Mouse (Mus musculus) liver, embryonic 12.5 days (tissue): ENCODE measurements around the gene Stx1a. TPM values are rescaled to one million over a fixed set of nuclear protein-coding genes. Genes with fewer than 3 reads are reported as not detected.

Experiments
- ATAC-seq: fragments of 200-750 bp; cut with Nextera tagmentation; 2 replicates; pipeline ENCODE4 v1.8.0; 2017; ENCODE audit warnings: moderate number of reproducible peaks, mild to moderate bottlenecking, moderate library complexity
- H3K27ac ChIP-seq: fragments of 300-500 bp; sonication (generic); 2 replicates; pipeline ENCODE4 v1.5.1; 2016; ENCODE audit warnings: mild to moderate bottlenecking
- H3K27me3 ChIP-seq: fragments of 300-500 bp; sonication (generic); replicated peaks from 2 replicates; pipeline ENCODE4 v1.6.1; 2016; ENCODE audit warnings: mild to moderate bottlenecking, moderate library complexity
- H3K36me3 ChIP-seq: fragments of 300-500 bp; sonication (generic); 2 replicates; pipeline ENCODE4 v1.6.1; 2016; ENCODE audit warnings: mild to moderate bottlenecking, moderate library complexity
- H3K4me1 ChIP-seq: fragments of 300-500 bp; sonication (generic); 2 replicates; pipeline ENCODE4 v1.6.1; 2016
- H3K4me2 ChIP-seq: fragments of 300-500 bp; sonication (generic); 2 replicates; pipeline ENCODE4 v1.6.1; 2016; ENCODE audit warnings: mild to moderate bottlenecking, moderate library complexity
- H3K4me3 ChIP-seq: fragments of 300-500 bp; sonication (generic); 2 replicates; pipeline ENCODE4 v1.5.1; 2016; ENCODE audit warnings: mild to moderate bottlenecking, moderate library complexity
- H3K9ac ChIP-seq: fragments of 300-500 bp; sonication (generic); 2 replicates; pipeline ENCODE4 v1.6.1; 2016; ENCODE audit warnings: mild to moderate bottlenecking, moderate library complexity
- H3K9me3 ChIP-seq: fragments of 300-500 bp; sonication (generic); replicated peaks from 2 replicates; pipeline ENCODE4 v1.6.1; 2016; ENCODE audit warnings: mild to moderate bottlenecking, moderate library complexity
- WGBS: fragments of 180-500 bp; shearing (Covaris S2); methylation state at CpG from one replicate; pipeline ENCODE4 v1.1.7; 2016; ENCODE audit not compliant: insufficient replicate concordance; 5-methylcytosine and 5-hydroxymethylcytosine counted together
- polyA plus RNA-seq: library from polyadenylated mRNA; unstranded; fragments of >200 nt; fragmentation: Nextera tagmentation; extraction: Ambion mirVana; gene quantifications from 2 replicates; pipeline ENCODE4 v1.2.1, GENCODE M21; 2016

Stx1a gene
- polyA plus RNA-seq, 1 experiment from 2014 or later: 2.8 TPM

GRCm38 (mm10) chr5:135076368-135076767, 53.1 kb downstream of the Stx1a start:
- 79% methylated on average over 14 of the region's 14 CpGs for WGBS
- no peak for ATAC-seq
- no peak overlapping the region for H3K27ac ChIP-seq
- peaks cover 52% of the 10 kb centered on the region for H3K27me3 ChIP-seq
- H3K9ac ChIP-seq: no peak overlapping the region
- peaks cover 32% of the 10 kb centered on the region for H3K4me1 ChIP-seq
- no peaks in the 10 kb centered on the region for H3K9me3 ChIP-seq
- no peak overlapping the region for H3K4me3 ChIP-seq
- H3K36me3 ChIP-seq: no peaks in the 10 kb centered on the region
- H3K4me2 ChIP-seq: no peak overlapping the region

- no peak for ATAC-seq
- no peaks in the 10 kb centered on the region for H3K36me3 ChIP-seq
- peak overlapping the region; percentile 31; the same call in 1 of the 2 replicates for H3K9ac ChIP-seq
- peak overlapping the region; percentile 67 for H3K4me3 ChIP-seq
- WGBS: 50% methylated on average over 14 of the region's 14 CpGs
- H3K27me3 ChIP-seq: peaks cover 55% of the 10 kb centered on the region
- peaks cover 32% of the 10 kb centered on the region for H3K4me1 ChIP-seq
- peak overlapping the region; percentile 98 for H3K4me2 ChIP-seq
- no peak overlapping the region for H3K27ac ChIP-seq
- H3K9me3 ChIP-seq: no peaks in the 10 kb centered on the region
Measured at GRCm38 (mm10) chr5:135076931-135077505, 53.7 kb downstream of the Stx1a start.

- H3K27ac ChIP-seq: 0 out of 2 replicates have a peak within 1 kb of the TSS, but pooled peaks have one; percentile 10
- H3K9me3 ChIP-seq: no peaks in the 10 kb centered on the region
- H3K4me1 ChIP-seq: peaks cover 32% of the 10 kb centered on the region
- peak within 1 kb of the TSS; percentile 81 for H3K9ac ChIP-seq
- H3K4me3 ChIP-seq: peak within 1 kb of the TSS; percentile 67
- H3K27me3 ChIP-seq: peaks cover 62% of the 10 kb centered on the region
- H3K36me3 ChIP-seq: no peaks in the 10 kb centered on the region
- H3K4me2 ChIP-seq: peak within 1 kb of the TSS; percentile 98
- WGBS: 4% methylated on average over 37 of the region's 83 CpGs
- peak; percentile 83 for ATAC-seq
Measured at GRCm38 (mm10) chr5:135077564-135078481, 54.5 kb downstream of the Stx1a start, which contains the start of gene Vps37d. Gene Vps37d (minus strand): TSS chr5:135078266.

GRCm38 (mm10) chr5:135078482-135078810, 55.2 kb downstream of the Stx1a start:
- ATAC-seq: peak; percentile 33
- H3K4me1 ChIP-seq: peaks cover 26% of the 10 kb centered on the region
- peak overlapping the region; percentile 81 for H3K9ac ChIP-seq
- WGBS: 4% methylated on average over 11 of the region's 11 CpGs
- peaks cover 65% of the 10 kb centered on the region for H3K27me3 ChIP-seq
- H3K4me3 ChIP-seq: peak overlapping the region; percentile 67
- no peaks in the 10 kb centered on the region for H3K9me3 ChIP-seq
- H3K27ac ChIP-seq: no peak overlapping the region
- no peaks in the 10 kb centered on the region for H3K36me3 ChIP-seq
- H3K4me2 ChIP-seq: peak overlapping the region; percentile 98

GRCm38 (mm10) chr5:135079578-135079977, 56.3 kb downstream of the Stx1a start:
- Histone ChIP-seq H3K4me1 (peaks cover 23% of the 10 kb centered on the region), H3K27me3 (peaks cover 67% of the 10 kb centered on the region), H3K4me2 (no peak overlapping the region), H3K27ac (no peak overlapping the region), H3K36me3 (no peaks in the 10 kb centered on the region), H3K9me3 (no peaks in the 10 kb centered on the region), H3K4me3 (no peak overlapping the region), H3K9ac (no peak overlapping the region)
- 78% methylated on average over 2 of the region's 2 CpGs for WGBS
- ATAC-seq: no peak

GRCm38 (mm10) chr5:135080539-135080938, 57.3 kb downstream of the Stx1a start:
- H3K9ac ChIP-seq: no peak overlapping the region

GRCm38 (mm10) chr5:135086871-135087270, 63.6 kb downstream of the Stx1a start:
- H3K4me3 ChIP-seq: no peak overlapping the region
- H3K4me1 ChIP-seq: no peaks in the 10 kb centered on the region
- 44% methylated on average over 4 of the region's 4 CpGs for WGBS
- H3K27ac ChIP-seq: no peak overlapping the region
- H3K9ac ChIP-seq: no peak overlapping the region
- H3K27me3 ChIP-seq: peaks cover 91% of the 10 kb centered on the region
- no peaks in the 10 kb centered on the region for H3K9me3 ChIP-seq
- H3K4me2 ChIP-seq: no peak overlapping the region
- no peaks in the 10 kb centered on the region for H3K36me3 ChIP-seq
- ATAC-seq: no peak

More at GRCm38 (mm10) chr5:135080539-135080938, 57.3 kb downstream of the Stx1a start:
- ATAC-seq: no peak
- H3K27me3 ChIP-seq: peaks cover 72% of the 10 kb centered on the region
- no peaks in the 10 kb centered on the region for H3K36me3 ChIP-seq
- no peak overlapping the region for H3K4me2 ChIP-seq
- H3K4me1 ChIP-seq: peaks cover 23% of the 10 kb centered on the region
- 59% methylated on average over 5 of the region's 5 CpGs for WGBS
- no peak overlapping the region for H3K4me3 ChIP-seq
- no peaks in the 10 kb centered on the region for H3K9me3 ChIP-seq
- H3K27ac ChIP-seq: no peak overlapping the region

GRCm38 (mm10) chr5:135089653-135090052, 66.4 kb downstream of the Stx1a start, which contains the start of gene Mlxipl:
Gene Mlxipl (plus strand): TSS chr5:135089890.
- Histone ChIP-seq H3K27me3 (peaks cover 88% of the 10 kb centered on the region), H3K4me3 (no peak within 1 kb of the TSS; the same call in 1 of the 2 replicates), H3K9ac (no peak within 1 kb of the TSS), H3K9me3 (no peaks in the 10 kb centered on the region), H3K4me1 (no peaks in the 10 kb centered on the region), H3K36me3 (no peaks in the 10 kb centered on the region), H3K4me2 (peak within 1 kb of the TSS; percentile 38), H3K27ac (no peak within 1 kb of the TSS)
- no peak for ATAC-seq
- WGBS: 5% methylated on average over 39 of the region's 39 CpGs

Other genes starting within 250 kb of the Stx1a start
- not detected in 2 replicates for gene Tmem270, start 116.7 kb upstream of the Stx1a start, polyA plus RNA-seq
- 208 TPM in 2 replicates for gene Cldn13, start 108.0 kb upstream of the Stx1a start, polyA plus RNA-seq
- gene Mettl27, start 91.1 kb upstream of the Stx1a start, polyA plus RNA-seq: 8.5 and 9.8 TPM in 2 replicates
- gene Cldn4, start 76.5 kb upstream of the Stx1a start, polyA plus RNA-seq: 0.28 and 0.49 TPM in 2 replicates
- gene Cldn3, start 37.3 kb upstream of the Stx1a start, polyA plus RNA-seq: 0.55 and 0.57 TPM in 2 replicates
- 39.1 and 45.3 TPM in 2 replicates for gene Abhd11, start 14.3 kb upstream of the Stx1a start, polyA plus RNA-seq
- 15.9 and 19.1 TPM in 2 replicates for gene Dnajc30, start 40.7 kb downstream of the Stx1a start, polyA plus RNA-seq
- 97.8 and 104 TPM in 2 replicates for gene Bud23, start 41.5 kb downstream of the Stx1a start, polyA plus RNA-seq
- gene Vps37d, start 54.8 kb downstream of the Stx1a start, polyA plus RNA-seq: 1.2 and 1.3 TPM in 2 replicates
- 11.6 and 12.2 TPM in 2 replicates for gene Mlxipl, start 66.4 kb downstream of the Stx1a start, polyA plus RNA-seq
- gene Tbl2, start 126.2 kb downstream of the Stx1a start, polyA plus RNA-seq: 17.1 and 18.9 TPM in 2 replicates
- 38.2 and 44.3 TPM in 2 replicates for gene Bcl7b, start 144.8 kb downstream of the Stx1a start, polyA plus RNA-seq
- gene Baz1b, start 163.8 kb downstream of the Stx1a start, polyA plus RNA-seq: 35.2 and 37.6 TPM in 2 replicates
- 0.58 and 0.74 TPM in 2 replicates for gene Fzd9, start 227.7 kb downstream of the Stx1a start, polyA plus RNA-seq